Mouse (Mus musculus): ENCODE results near the gene AI481877. TPM values are rescaled to one million over a fixed set of nuclear protein-coding genes. Genes with fewer than 3 reads are reported as not detected.

The AI481877 gene
- polyA plus RNA-seq, 1 experiment from 2014 or later = 0.04 TPM

- no peak overlapping the region for H3K4me3 ChIP-seq
- H3K9ac ChIP-seq = no peak overlapping the region
- H3K9me3 ChIP-seq = no peaks in the 10 kb centered on the region
- H3K4me2 ChIP-seq = no peak overlapping the region
- ATAC-seq (replicated peaks) = no peak
- H3K36me3 ChIP-seq (replicated peaks) = no peaks in the 10 kb centered on the region
- 86% methylated on average over 5 of the region's 5 CpGs for WGBS
- no peaks in the 10 kb centered on the region for H3K27me3 ChIP-seq (replicated peaks)
- no peak overlapping the region for H3K27ac ChIP-seq
- H3K4me1 ChIP-seq = peaks cover 25% of the 10 kb centered on the region
These were observed 130.8 kb downstream of the AI481877 start for GRCm38 (mm10) chr4:59007974-59008373.

- no peak for ATAC-seq (replicated peaks)
These were observed 131.8 kb downstream of the AI481877 start for GRCm38 (mm10) chr4:59007016-59007415.

DNA sequence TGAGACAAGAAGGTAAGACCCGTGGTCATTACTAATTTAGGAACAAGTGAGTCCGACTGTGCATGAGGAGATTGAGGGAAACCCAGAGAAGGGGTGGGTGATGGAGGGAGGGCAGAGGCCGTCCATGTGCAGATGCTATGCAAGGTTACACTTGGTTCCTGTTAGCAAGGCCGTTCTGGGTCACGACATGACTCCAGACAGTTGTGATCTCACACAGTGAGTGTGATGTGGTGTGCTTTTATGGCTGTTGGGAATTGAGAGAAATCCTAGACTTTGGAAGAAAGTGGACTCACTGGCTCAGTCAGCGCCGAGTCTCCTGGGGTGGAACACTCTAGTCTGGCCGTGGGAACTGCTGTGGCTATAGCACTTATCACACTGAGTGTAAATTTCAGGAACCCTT, 132.6 kb downstream of the AI481877 start:
- WGBS = 67% methylated on average over 8 of the region's 8 CpGs

More at GRCm38 (mm10) chr4:59007016-59007415, 131.8 kb downstream of the AI481877 start:
- no peaks in the 10 kb centered on the region for H3K9me3 ChIP-seq
- 38% methylated on average over 6 of the region's 6 CpGs for WGBS
- H3K9ac ChIP-seq = no peak overlapping the region
- H3K4me2 ChIP-seq = no peak overlapping the region
- no peak overlapping the region for H3K4me3 ChIP-seq
- H3K27ac ChIP-seq = no peak overlapping the region
- peaks cover 29% of the 10 kb centered on the region for H3K4me1 ChIP-seq
- no peaks in the 10 kb centered on the region for H3K27me3 ChIP-seq (replicated peaks)
- H3K36me3 ChIP-seq (replicated peaks) = no peaks in the 10 kb centered on the region

DNA sequence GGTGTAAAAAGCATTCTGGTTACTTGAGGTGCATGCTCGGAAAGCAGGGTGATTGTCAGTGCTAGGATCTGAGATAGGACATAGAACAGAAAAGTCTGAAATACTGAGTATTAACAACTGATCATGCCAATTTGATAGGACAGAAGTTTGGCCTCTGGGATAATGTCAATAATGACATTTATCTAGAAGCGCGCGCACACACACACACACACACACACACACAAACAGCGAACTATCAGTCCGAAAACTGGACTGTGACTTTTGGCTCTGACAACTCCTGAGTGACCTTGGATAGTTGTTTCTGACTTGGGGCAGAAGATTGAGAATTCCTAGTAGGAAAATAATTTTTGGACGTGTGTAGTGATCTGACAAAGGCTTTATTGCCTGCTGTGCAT, 135.0 kb downstream of the AI481877 start:
- peak overlapping the region; percentile 87 for H3K4me2 ChIP-seq
- peaks cover 29% of the 10 kb centered on the region for H3K4me1 ChIP-seq
- 36% methylated on average over 7 of the region's 7 CpGs for WGBS
- peak overlapping the region; percentile 93 for H3K9ac ChIP-seq
- H3K27ac ChIP-seq = peak overlapping the region; percentile 94; the same call in 1 of the 2 replicates
- H3K27me3 ChIP-seq (replicated peaks) = no peaks in the 10 kb centered on the region
- H3K9me3 ChIP-seq = no peaks in the 10 kb centered on the region
- H3K4me3 ChIP-seq = peak overlapping the region; percentile 96
- no peaks in the 10 kb centered on the region for H3K36me3 ChIP-seq (replicated peaks)
- ATAC-seq (replicated peaks) = no peak

More for the DNA sequence above, 132.6 kb downstream of the AI481877 start:
- no peak overlapping the region for H3K4me3 ChIP-seq
- H3K27ac ChIP-seq = no peak overlapping the region
- peaks cover 29% of the 10 kb centered on the region for H3K4me1 ChIP-seq
- H3K4me2 ChIP-seq = no peak overlapping the region
- no peaks in the 10 kb centered on the region for H3K27me3 ChIP-seq (replicated peaks)
- H3K9ac ChIP-seq = no peak overlapping the region
- no peak for ATAC-seq (replicated peaks)
- H3K9me3 ChIP-seq = no peaks in the 10 kb centered on the region
- H3K36me3 ChIP-seq (replicated peaks) = no peaks in the 10 kb centered on the region

DNA sequence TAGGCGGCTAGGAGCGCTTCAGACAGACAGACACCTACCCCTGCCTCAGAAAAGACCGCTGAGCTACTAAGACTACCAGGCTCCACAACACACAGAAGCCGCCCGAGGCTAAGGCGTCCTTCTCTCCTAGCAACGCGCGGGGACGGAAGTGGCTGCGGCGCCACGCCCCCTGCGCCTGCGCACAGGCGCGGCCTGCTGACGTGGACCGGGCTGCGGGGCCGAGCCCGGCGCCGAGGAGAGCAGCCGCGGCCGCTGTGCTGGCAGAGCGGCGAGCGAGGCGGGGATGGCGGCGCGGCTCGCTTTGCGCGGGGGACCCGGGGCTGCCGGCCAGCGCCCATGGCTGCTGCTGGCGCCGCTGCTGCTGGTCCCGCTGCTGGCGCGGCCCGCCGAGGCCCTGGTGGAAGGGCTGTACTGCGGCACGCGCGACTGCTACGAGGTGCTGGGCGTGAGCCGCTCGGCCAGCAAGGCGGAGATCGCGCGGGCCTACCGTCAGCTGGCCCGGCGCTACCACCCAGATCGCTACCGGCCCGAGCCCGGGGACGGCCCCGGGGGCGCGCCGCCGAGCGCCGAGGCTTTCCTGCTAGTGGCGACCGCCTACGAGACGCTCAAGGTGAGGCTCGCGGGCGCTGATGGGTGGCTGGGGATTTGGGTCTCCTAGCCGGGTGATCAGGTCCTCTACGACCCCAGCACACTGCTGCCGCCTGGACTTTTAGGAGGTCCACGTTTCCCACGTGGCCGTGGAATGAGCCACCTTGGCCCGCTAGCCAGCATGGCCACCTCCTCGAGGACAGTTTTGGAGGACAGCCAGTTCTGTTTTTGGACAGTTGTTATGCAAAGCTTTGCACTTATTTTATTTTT, 135.6 kb downstream of the AI481877 start, which contains the start of gene Gm20503:
Gene Gm20503, plus strand, starts transcription at position 263 of the 858 bp plus-strand sequence.
- H3K27ac ChIP-seq = peak within 1 kb of the TSS; percentile 94
- WGBS = under 1% methylated on average over 72 of the region's 89 CpGs
- peak within 1 kb of the TSS; percentile 87 for H3K4me2 ChIP-seq
- peak; percentile 99 for ATAC-seq (replicated peaks)
- H3K9ac ChIP-seq = peak within 1 kb of the TSS; percentile 93
- no peaks in the 10 kb centered on the region for H3K27me3 ChIP-seq (replicated peaks)
- H3K36me3 ChIP-seq (replicated peaks) = no peaks in the 10 kb centered on the region
- no peaks in the 10 kb centered on the region for H3K9me3 ChIP-seq
- H3K4me1 ChIP-seq = peaks cover 29% of the 10 kb centered on the region
- H3K4me3 ChIP-seq = peak within 1 kb of the TSS; percentile 96

GRCm38 (mm10) chr4:59000614-59001013, 138.2 kb downstream of the AI481877 start:
- Histone ChIP-seq H3K4me3 (no peak overlapping the region), H3K9me3 (no peaks in the 10 kb centered on the region), H3K4me1 (peaks cover 26% of the 10 kb centered on the region), H3K36me3 (replicated peaks) (no peaks in the 10 kb centered on the region), H3K4me2 (no peak overlapping the region), H3K27ac (no peak overlapping the region), H3K9ac (no peak overlapping the region), H3K27me3 (replicated peaks) (no peaks in the 10 kb centered on the region)
- ATAC-seq (replicated peaks) = no peak
- 0% methylated on average over 2 of the region's 2 CpGs for WGBS

- 4% methylated on average over 2 of the region's 2 CpGs for WGBS
- Histone ChIP-seq H3K36me3 (replicated peaks) (no peaks in the 10 kb centered on the region), H3K4me1 (peaks cover 17% of the 10 kb centered on the region), H3K27ac (no peak overlapping the region), H3K27me3 (replicated peaks) (no peaks in the 10 kb centered on the region), H3K4me2 (no peak overlapping the region), H3K4me3 (no peak overlapping the region), H3K9me3 (no peaks in the 10 kb centered on the region), H3K9ac (no peak overlapping the region)
- no peak for ATAC-seq (replicated peaks)
These were observed 139.1 kb downstream of the AI481877 start for GRCm38 (mm10) chr4:58999686-59000085.

GRCm38 (mm10) chr4:58998688-58999087, 140.1 kb downstream of the AI481877 start:
- Histone ChIP-seq H3K27me3 (replicated peaks) (no peaks in the 10 kb centered on the region), H3K36me3 (replicated peaks) (no peaks in the 10 kb centered on the region), H3K4me2 (no peak overlapping the region), H3K9me3 (no peaks in the 10 kb centered on the region), H3K4me3 (no peak overlapping the region), H3K4me1 (peaks cover 7% of the 10 kb centered on the region), H3K27ac (no peak overlapping the region), H3K9ac (no peak overlapping the region)
- WGBS = 80% methylated on average over 1 of the region's 1 CpGs
- no peak for ATAC-seq (replicated peaks)

- H3K9me3 ChIP-seq = no peaks in the 10 kb centered on the region
- H3K27ac ChIP-seq = no peak overlapping the region
- no peak overlapping the region for H3K4me2 ChIP-seq
- H3K4me3 ChIP-seq = no peak overlapping the region
- no peaks in the 10 kb centered on the region for H3K4me1 ChIP-seq
- no peaks in the 10 kb centered on the region for H3K36me3 ChIP-seq (replicated peaks)
- WGBS = 75% methylated on average over 5 of the region's 5 CpGs
- no peaks in the 10 kb centered on the region for H3K27me3 ChIP-seq (replicated peaks)
- no peak overlapping the region for H3K9ac ChIP-seq
- ATAC-seq (replicated peaks) = no peak
These were observed 141.7 kb downstream of the AI481877 start for GRCm38 (mm10) chr4:58997081-58997480.

DNA sequence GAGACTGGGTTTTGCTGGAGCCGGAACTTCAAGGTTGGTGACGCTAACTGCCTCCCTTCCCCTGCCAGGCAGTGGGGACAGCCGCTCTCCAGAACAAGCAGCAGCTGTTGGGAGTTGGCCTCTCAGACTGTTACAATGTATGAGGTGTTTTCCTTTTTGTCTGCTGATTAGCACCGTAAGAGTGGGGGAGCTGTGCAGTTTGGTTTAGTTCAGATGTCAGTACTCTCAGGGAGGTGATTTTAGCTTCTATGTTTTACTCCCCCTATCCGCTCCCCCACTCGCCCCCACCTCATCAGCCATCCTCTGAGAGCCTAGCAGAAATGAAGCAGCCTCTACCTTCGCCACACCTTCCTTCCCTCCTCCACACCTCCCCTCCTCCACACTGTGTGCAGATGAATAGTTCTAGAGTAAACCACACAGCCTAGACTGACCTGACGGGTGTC, 143.5 kb downstream of the AI481877 start:
- Histone ChIP-seq H3K27me3 (replicated peaks) (no peaks in the 10 kb centered on the region), H3K4me1 (no peaks in the 10 kb centered on the region), H3K4me2 (no peak overlapping the region), H3K36me3 (replicated peaks) (no peaks in the 10 kb centered on the region), H3K9me3 (no peaks in the 10 kb centered on the region), H3K27ac (no peak overlapping the region), H3K4me3 (no peak overlapping the region), H3K9ac (no peak overlapping the region)
- WGBS = 81% methylated on average over 8 of the region's 8 CpGs
- ATAC-seq (replicated peaks) = no peak

DNA sequence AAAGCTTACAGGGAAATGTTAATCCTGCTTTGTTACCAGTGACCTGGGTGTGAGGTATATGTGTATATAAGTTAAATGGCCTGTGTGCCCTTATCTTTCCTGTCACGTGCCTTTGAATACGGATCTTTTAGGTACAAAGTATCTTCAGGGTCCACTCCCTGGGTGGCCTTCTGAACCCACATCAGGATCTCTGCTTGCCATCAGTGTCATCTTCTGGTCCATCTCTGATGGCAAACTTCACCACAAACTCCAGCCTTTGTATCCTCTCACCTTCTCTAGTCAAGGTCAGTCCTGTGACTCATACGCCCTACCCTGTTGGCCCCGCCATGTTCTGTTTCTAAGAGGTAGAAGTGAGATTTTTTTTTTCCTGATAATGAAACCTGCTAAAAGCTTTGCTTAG, 144.0 kb downstream of the AI481877 start, which contains the start of gene Dnajc25:
Gene Dnajc25, plus strand, starts transcription at position 301 of the 400 bp plus-strand sequence.
- Histone ChIP-seq H3K4me3 (no peak within 1 kb of the TSS), H3K9ac (no peak within 1 kb of the TSS), H3K9me3 (no peaks in the 10 kb centered on the region), H3K4me1 (no peaks in the 10 kb centered on the region), H3K36me3 (replicated peaks) (no peaks in the 10 kb centered on the region), H3K27me3 (replicated peaks) (no peaks in the 10 kb centered on the region), H3K4me2 (no peak within 1 kb of the TSS), H3K27ac (no peak within 1 kb of the TSS)
- ATAC-seq (replicated peaks) = no peak
- WGBS = 90% methylated on average over 4 of the region's 4 CpGs
